8 mouse cellular contexts compared by ENCODE assay signal in genomic region chr11:69122336-69122951, GRCm38 (mm10). TPM values are rescaled to one million over a fixed set of nuclear protein-coding genes. Genes with fewer than 3 reads are reported as not detected.
DNase-seq lines count a peak whose midpoint lies in the region; ATAC-seq and TF ChIP-seq lines count a peak whose summit lies in the region.

9130213A22Rik (minus strand) TSS chr11:69122589.

- peaks cover 63% of the 10 kb centered on the region for H3K27me3 ChIP-seq in E14TG2a.4 (ENCODE audit: insufficient read depth, low read length)
- peaks cover 6% of the 10 kb centered on the region; the same call in 1 of the 2 replicates for H3K27me3 ChIP-seq in forebrain, embryonic 14.5 days (replicated peaks; ENCODE audit: control insufficient read depth, insufficient read depth, low read length)
- no peaks in the 10 kb centered on the region for H3K27me3 ChIP-seq in lung, embryonic 15.5 days

- no peak for TF ChIP-seq CTCF in E14TG2a.4 (conservative IDR thresholded peaks at IDR 0.05; ENCODE audit: low read length)
- peak; percentile 82 for TF ChIP-seq CTCF in layer of hippocampus, adult 2 months (conservative IDR thresholded peaks at IDR 0.05)

- H3K4me1 ChIP-seq in E14TG2a.4 (replicated peaks; ENCODE audit: low read depth, low read length) = peaks cover 61% of the 10 kb centered on the region
- no peaks in the 10 kb centered on the region; the same call in 1 of the 2 replicates for H3K4me1 ChIP-seq in brown adipose tissue, adult 24 weeks (ENCODE audit: control insufficient read depth, insufficient read depth, insufficient read length, low read length)
- peaks cover 15% of the 10 kb centered on the region; the same call in 1 of the 2 replicates for H3K4me1 ChIP-seq in forebrain, embryonic 14.5 days (ENCODE audit: control insufficient read depth, insufficient read depth, low read length)
- peaks cover 47% of the 10 kb centered on the region for H3K4me1 ChIP-seq in lung, embryonic 15.5 days

- under 1% methylated on average over 65 of the region's 66 CpGs for whole genome bisulfite sequencing in forebrain, embryonic 14.5 days
- WGBS in lung, embryonic 15.5 days = under 1% methylated on average over 65 of the region's 66 CpGs

- H3K36me3 ChIP-seq in E14TG2a.4 (ENCODE audit: insufficient read depth, low read length) = no peaks in the 10 kb centered on the region
- no peaks in the 10 kb centered on the region for H3K36me3 ChIP-seq in forebrain, embryonic 14.5 days (ENCODE audit: control insufficient read depth, insufficient read depth, low read length)
- no peaks in the 10 kb centered on the region for H3K36me3 ChIP-seq in lung, embryonic 15.5 days

- peak within 1 kb of the TSS; percentile 95 for H3K4me3 ChIP-seq in E14TG2a.4 (replicated peaks; ENCODE audit: low read length)
- H3K4me3 ChIP-seq in brown adipose tissue, adult 24 weeks (ENCODE audit: insufficient read depth, low read depth, low read length) = peak within 1 kb of the TSS; percentile 64
- H3K4me3 ChIP-seq in forebrain, embryonic 14.5 days (ENCODE audit: low read depth, low read length) = peak within 1 kb of the TSS; percentile 77
- peak within 1 kb of the TSS; percentile 72 for H3K4me3 ChIP-seq in layer of hippocampus, adult 2 months
- peak within 1 kb of the TSS; percentile 80 for H3K4me3 ChIP-seq in lung, embryonic 15.5 days

- ATAC-seq in forebrain, embryonic 14.5 days = peak; percentile 64
- ATAC-seq in lung, embryonic 15.5 days (ENCODE audit: borderline replicate concordance, extremely low read depth, low FRiP score, low TSS enrichment) = peak; percentile 72

- H3K9me3 ChIP-seq in E14TG2a.4 (ENCODE audit: low read length) = no peaks in the 10 kb centered on the region
- no peaks in the 10 kb centered on the region for H3K9me3 ChIP-seq in forebrain, embryonic 14.5 days (replicated peaks; ENCODE audit: control insufficient read depth, low read length)
- H3K9me3 ChIP-seq in lung, embryonic 15.5 days = no peaks in the 10 kb centered on the region

- H3K9ac ChIP-seq in forebrain, embryonic 14.5 days (ENCODE audit: low read length) = peak within 1 kb of the TSS; percentile 72
- peak within 1 kb of the TSS; percentile 78 for H3K9ac ChIP-seq in lung, embryonic 15.5 days

- intact Hi-C loops in heart, postnatal 14 days (cut with DNase I) = loop anchor here (1.0 kb wide), 1 partner anchor 31 kb away; no protein-coding TSS in a partner anchor

- DNase-seq in forebrain, embryonic 14.5 days (ENCODE audit: low spot score) = peak; percentile 90
- DNase-seq in heart, postnatal 14 days = peak; percentile 92 to 93
- DNase-seq in layer of hippocampus, adult 2 months (ENCODE audit: low spot score in 2 of 2) = peak; percentile 84 to 89
- peak; percentile 85 for DNase-seq in ovary, adult 18-20 months (ENCODE audit: low spot score)
- DNase-seq in thymus, postnatal 10 days (ENCODE audit: low spot score in 2 of 2) = peak; percentile 75 to 77

- H3K4me2 ChIP-seq in forebrain, embryonic 14.5 days (ENCODE audit: low read length) = peak within 1 kb of the TSS; percentile 94
- peak within 1 kb of the TSS; percentile 94 for H3K4me2 ChIP-seq in lung, embryonic 15.5 days

- H3K27ac ChIP-seq in brown adipose tissue, adult 24 weeks (replicated peaks; ENCODE audit: low read depth, low read length) = 0 out of 2 replicates have a peak within 1 kb of the TSS, but pooled peaks have one; percentile 38
- H3K27ac ChIP-seq in forebrain, embryonic 14.5 days (ENCODE audit: low read depth, low read length) = peak within 1 kb of the TSS; percentile 55; the same call in 1 of the 2 replicates
- H3K27ac ChIP-seq in layer of hippocampus, adult 2 months = peak within 1 kb of the TSS; percentile 95
- peak within 1 kb of the TSS; percentile 98 for H3K27ac ChIP-seq in lung, embryonic 15.5 days

RNA-seq across cellular contexts. Expression of gene 9130213A22Rik, which starts in this region (rescaled TPM):
- polyA plus RNA-seq in brown adipose tissue, adult 24 weeks (2012; ENCODE audit: insufficient read depth, insufficient read length, missing spikeins) = 0.87 TPM in 1 of 2 replicates, not detected in the other
- 0.14 TPM in 2 replicates for polyA plus RNA-seq in forebrain, embryonic 14.5 days (2014; fragmentation: Nextera tagmentation; extraction: Ambion mirVana)
- under 1 TPM; 0.33 to 0.44 TPM for total RNA-seq in heart, postnatal 14 days (2021)
- 1 to 10 TPM; 1.4 to 1.5 TPM for total RNA-seq in layer of hippocampus, adult 2 months (2021)
- 0.36 and 0.57 TPM in 2 replicates for polyA plus RNA-seq in lung, embryonic 15.5 days (2015; fragmentation: Nextera tagmentation; extraction: Ambion mirVana)

Comparison
In these comparisons a context has a peak if more than half of its experiments do, and no peak if none do; other contexts are left out.
1. Peak in every context shown above with its lines: DNase-seq, ATAC-seq, H3K4me3 ChIP-seq and H3K27ac ChIP-seq.
2. Peak in DNase-seq, ATAC-seq, H3K4me3 ChIP-seq, H3K27ac ChIP-seq, H3K9ac ChIP-seq and H3K4me2 ChIP-seq in forebrain, embryonic 14.5 days; RNA of the gene not detected or under 1 TPM.
3. Peak in DNase-seq in heart, postnatal 14 days; RNA of the gene not detected or under 1 TPM.
4. Peak in ATAC-seq, H3K4me3 ChIP-seq, H3K27ac ChIP-seq, H3K9ac ChIP-seq and H3K4me2 ChIP-seq in lung, embryonic 15.5 days; RNA of the gene not detected or under 1 TPM.
5. H3K27ac ChIP-seq: peak in every context shown above with its lines; median percentile 98 in lung, embryonic 15.5 days; 95 in layer of hippocampus, adult 2 months; 55 in forebrain, embryonic 14.5 days; 38 in brown adipose tissue, adult 24 weeks.